In the genomic region with DNA sequence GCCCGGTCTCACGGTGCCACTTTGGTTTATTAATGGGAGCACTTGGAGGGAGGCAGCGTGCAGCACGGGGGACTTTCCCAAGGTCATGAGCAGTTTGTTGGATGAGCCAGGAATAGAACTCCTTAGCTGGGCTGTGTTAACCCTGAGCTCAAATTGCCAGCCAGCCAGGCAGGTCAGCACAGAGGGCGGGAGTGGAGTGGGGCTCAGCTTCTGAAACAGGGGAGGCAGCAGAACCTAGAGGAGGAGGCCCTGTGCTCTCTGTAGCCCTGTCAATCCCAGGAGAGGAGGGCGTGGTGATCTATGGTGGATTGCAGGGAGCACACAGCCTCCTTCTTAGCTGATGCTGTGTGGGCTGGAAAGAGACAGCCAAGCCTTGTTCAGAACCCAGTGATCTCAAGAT, we compare ENCODE assay signal across 11 mouse cellular contexts.
DNase-seq lines count a peak whose midpoint lies in the region; ATAC-seq and TF ChIP-seq lines count a peak whose summit lies in the region.
"Had no signal": no experiment of that assay in that cellular context is flagged by ENCODE, and none has a peak within 500 bp of the region (broad histone marks: within the 10 kb centered on the region; RNA-seq: fewer than 3 reads in every experiment).

No protein-coding gene starts in this region.

- peaks cover 9% of the 10 kb centered on the region; the same call in 1 of the 2 replicates for H3K27me3 ChIP-seq in forebrain, embryonic 12.5 days
- H3K27me3 ChIP-seq in limb, embryonic 10.5 days (ENCODE audit: low read depth, poor library complexity, severe bottlenecking) = peaks cover 49% of the 10 kb centered on the region

- peaks cover 90% of the 10 kb centered on the region for H3K4me1 ChIP-seq in forebrain, embryonic 12.5 days
- H3K4me1 ChIP-seq in limb, embryonic 10.5 days = peaks cover 90% of the 10 kb centered on the region

- intact Hi-C loops in heart, postnatal 36 days (cut with DNase I) = no loop called here
- intact Hi-C loops in left cerebral cortex, adult 2 months (cut with DNase I) = no loop called here

- no peaks in the 10 kb centered on the region for H3K9me3 ChIP-seq in forebrain, embryonic 12.5 days
- no peaks in the 10 kb centered on the region for H3K9me3 ChIP-seq in limb, embryonic 10.5 days (replicated peaks)

- peak; percentile 66 to 80 for DNase-seq in heart, adult 18-20 months
- no peak for DNase-seq in heart, postnatal 36 days
- peak; percentile 74 for DNase-seq in ES-CJ7 (ENCODE audit: low read depth, low spot score)
- DNase-seq in limb, embryonic 10.5 days (ENCODE audit: low spot score) = no peak
- no peak for DNase-seq in cerebellum, adult 18-20 months
- no peak for DNase-seq in left cerebral cortex, adult 2 months (ENCODE audit: extremely low spot score in 1 of 2, low spot score in 2 of 2)
- no peak for DNase-seq in kidney, postnatal 25 days
- DNase-seq: cerebellum, postnatal 25 days; retina, postnatal 1 day had no signal

- H3K9ac ChIP-seq in forebrain, embryonic 12.5 days = no peak overlapping the region; the same call in 1 of the 2 replicates
- H3K9ac ChIP-seq: liver, embryonic 14.5 days had no signal

- WGBS in forebrain, embryonic 12.5 days = 59% methylated on average over 6 of the region's 6 CpGs
- WGBS in limb, embryonic 10.5 days = 66% methylated on average over 6 of the region's 6 CpGs

- no peak overlapping the region for H3K4me3 ChIP-seq in forebrain, embryonic 12.5 days (replicated peaks)
- no peak overlapping the region for H3K4me3 ChIP-seq in limb, embryonic 10.5 days
- H3K4me3 ChIP-seq in left cerebral cortex, adult 2 months = no peak overlapping the region

- H3K36me3 ChIP-seq in forebrain, embryonic 12.5 days (replicated peaks) = no peaks in the 10 kb centered on the region
- no peaks in the 10 kb centered on the region for H3K36me3 ChIP-seq in limb, embryonic 10.5 days

- ATAC-seq in forebrain, embryonic 12.5 days (ENCODE audit: low FRiP score) = no peak

- H3K27ac ChIP-seq in forebrain, embryonic 12.5 days = peak overlapping the region; percentile 56
- peak overlapping the region; percentile 32; the same call in 1 of the 2 replicates for H3K27ac ChIP-seq in limb, embryonic 10.5 days
- no peak overlapping the region for H3K27ac ChIP-seq in left cerebral cortex, adult 2 months
- H3K27ac ChIP-seq: liver, embryonic 14.5 days had no signal

- no peak for TF ChIP-seq CTCF in left cerebral cortex, adult 2 months (IDR thresholded peaks at IDR 0.05)

- H3K4me2 ChIP-seq in forebrain, embryonic 12.5 days = no peak overlapping the region

Comparison
In these comparisons a context has a peak if more than half of its experiments do, and no peak if none do; other contexts are left out.
1. DNase-seq: peak in heart, adult 18-20 months (2 of 2) and ES-CJ7 (single experiment); none in heart, postnatal 36 days (0 of 2), limb, embryonic 10.5 days (single experiment), cerebellum, adult 18-20 months (0 of 2), left cerebral cortex, adult 2 months (0 of 2) and kidney, postnatal 25 days (0 of 2).